Mouse (Mus musculus) lung, embryonic 16.5 days (tissue): ENCODE results near the gene Dleu7. TPM values are rescaled to one million over a fixed set of nuclear protein-coding genes. Genes with fewer than 3 reads are reported as not detected.
A peak's percentile ranks its signal among the peaks of the same experiment; 100 is the strongest.

Experiments
- ATAC-seq: fragments of 200-750 bp; cut with Nextera tagmentation; 2 replicates; pipeline ENCODE4 v1.8.0; 2017; ENCODE audit warnings: low read depth, mild to moderate bottlenecking, moderate library complexity
- H3K27ac ChIP-seq: fragments of 300-500 bp; sonication (generic); 2 replicates; pipeline ENCODE4 v1.5.1; 2014; ENCODE audit warnings: mild to moderate bottlenecking, control low read depth, low read length
- H3K27me3 ChIP-seq: fragments of 300-500 bp; sonication (generic); 2 replicates; pipeline ENCODE4 v1.6.1; 2014; ENCODE audit warnings: low read depth, low read length, mixed read lengths; ENCODE audit not compliant: control insufficient read depth, insufficient read depth
- H3K36me3 ChIP-seq: fragments of 300-500 bp; sonication (generic); 2 replicates; pipeline ENCODE4 v1.6.1; 2014; ENCODE audit warnings: low read length; ENCODE audit not compliant: control insufficient read depth, insufficient read depth
- H3K4me1 ChIP-seq: fragments of 300-500 bp; sonication (generic); replicated peaks from 2 replicates; pipeline ENCODE4 v1.6.1; 2014; ENCODE audit warnings: low read length, mixed read lengths; ENCODE audit not compliant: control insufficient read depth, insufficient read depth
- H3K4me2 ChIP-seq: fragments of 300-500 bp; sonication (generic); 2 replicates; pipeline ENCODE4 v1.6.1; 2014; ENCODE audit warnings: low read depth, low read length, control low read depth
- H3K4me3 ChIP-seq: fragments of 300-500 bp; sonication (generic); 2 replicates; pipeline ENCODE4 v1.5.1; 2014; ENCODE audit warnings: mild to moderate bottlenecking, low read length, control low read depth
- H3K9ac ChIP-seq: fragments of 300-500 bp; sonication (generic); 2 replicates; pipeline ENCODE4 v1.6.1; 2014; ENCODE audit warnings: low read length, control low read depth
- H3K9me3 ChIP-seq: fragments of 300-500 bp; sonication (generic); 2 replicates; pipeline ENCODE4 v1.6.1; 2016; ENCODE audit warnings: low read length; ENCODE audit not compliant: control insufficient read depth
- WGBS: fragments of 180-500 bp; shearing (Covaris S2); extraction: QIAGEN DNeasy Blood & Tissue Kit; methylation state at CpG from one replicate; pipeline ENCODE4 v1.1.7; 2014; 5-methylcytosine and 5-hydroxymethylcytosine counted together
- polyA plus RNA-seq: library from polyadenylated mRNA; unstranded; fragments of >200 nt; fragmentation: Nextera tagmentation; extraction: Ambion mirVana; gene quantifications from 2 replicates; pipeline ENCODE4 v1.2.1, GENCODE M21; 2015

Dleu7 gene
- polyA plus RNA-seq, 1 experiment from 2014 or later: 0.60 TPM

DNA sequence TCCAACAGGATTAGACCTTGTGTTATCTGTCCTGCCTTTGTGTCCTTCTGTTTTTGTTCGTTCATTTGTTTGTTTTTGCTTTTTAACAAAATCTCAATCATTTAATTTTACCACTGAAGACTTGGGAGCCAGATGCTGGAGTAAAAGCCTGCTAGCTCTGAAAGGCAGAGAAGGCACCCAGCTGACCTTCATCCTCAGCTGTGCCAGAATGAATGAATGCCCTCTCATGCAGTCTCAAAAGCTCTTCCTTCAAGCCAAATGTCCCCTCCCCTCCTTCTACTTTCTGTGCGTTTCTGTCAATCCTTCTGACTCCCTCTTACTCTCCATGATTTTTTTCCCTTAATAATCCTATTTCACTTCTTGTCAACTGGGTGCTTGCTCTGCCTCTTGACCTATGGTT lies 34.3 kb upstream of the Dleu7 start:
- H3K9ac ChIP-seq: no peak overlapping the region
- H3K9me3 ChIP-seq: no peaks in the 10 kb centered on the region
- H3K27ac ChIP-seq: no peak overlapping the region
- ATAC-seq: no peak
- WGBS: 11% methylated on average over 2 of the region's 2 CpGs
- H3K4me1 ChIP-seq: peaks cover 18% of the 10 kb centered on the region
- no peak overlapping the region for H3K4me2 ChIP-seq
- no peaks in the 10 kb centered on the region for H3K36me3 ChIP-seq
- H3K4me3 ChIP-seq: no peak overlapping the region
- H3K27me3 ChIP-seq: no peaks in the 10 kb centered on the region

DNA sequence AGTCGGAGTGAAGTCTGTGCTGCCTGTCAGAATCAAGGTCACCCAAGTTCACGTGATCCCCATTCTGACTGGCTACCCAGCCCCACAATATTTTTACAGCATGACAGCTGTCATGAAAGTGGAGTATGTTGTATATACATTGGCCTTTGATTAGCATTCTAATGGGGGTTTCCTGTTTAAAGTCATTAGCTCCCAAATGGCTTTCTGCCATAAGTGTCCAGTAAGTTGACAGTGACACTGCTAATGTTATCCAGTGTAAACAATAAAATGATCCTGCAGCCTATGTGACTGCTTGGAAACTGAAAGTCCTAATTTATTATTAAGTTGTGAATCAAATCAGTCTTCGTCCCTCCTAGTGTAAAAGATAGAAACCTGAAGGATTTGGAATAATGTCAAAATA lies 33.2 kb upstream of the Dleu7 start:
- Histone ChIP-seq H3K27me3 (no peaks in the 10 kb centered on the region), H3K27ac (no peak overlapping the region), H3K4me2 (no peak overlapping the region), H3K4me1 (peaks cover 15% of the 10 kb centered on the region), H3K4me3 (no peak overlapping the region), H3K9me3 (no peaks in the 10 kb centered on the region), H3K36me3 (no peaks in the 10 kb centered on the region), H3K9ac (no peak overlapping the region)
- 34% methylated on average over 3 of the region's 3 CpGs for WGBS
- ATAC-seq: peak; percentile 49

DNA sequence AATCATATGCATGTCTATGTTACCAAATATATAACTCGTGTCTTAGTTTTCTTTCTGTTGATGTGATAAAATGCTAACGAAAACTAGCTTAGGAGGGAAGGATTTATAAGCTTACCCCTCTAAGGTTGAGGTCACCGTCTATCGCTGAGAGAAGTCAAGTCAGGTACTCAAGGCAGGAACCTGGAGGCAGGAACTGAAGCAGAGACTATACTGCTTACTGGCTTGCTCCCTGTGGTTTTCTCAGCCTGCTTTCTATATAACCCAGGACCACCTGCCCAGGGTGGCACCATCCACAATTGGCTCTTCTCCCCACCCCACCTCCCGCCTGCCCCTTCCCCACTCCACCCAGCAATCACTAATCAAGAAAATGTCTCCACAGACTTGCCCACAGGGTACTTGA lies 32.1 kb upstream of the Dleu7 start:
- H3K27ac ChIP-seq: no peak overlapping the region
- no peaks in the 10 kb centered on the region for H3K27me3 ChIP-seq
- H3K4me3 ChIP-seq: no peak overlapping the region
- no peak overlapping the region for H3K9ac ChIP-seq
- 88% methylated on average over 5 of the region's 5 CpGs for WGBS
- H3K4me1 ChIP-seq: peaks cover 15% of the 10 kb centered on the region
- no peaks in the 10 kb centered on the region for H3K36me3 ChIP-seq
- no peaks in the 10 kb centered on the region for H3K9me3 ChIP-seq
- no peak for ATAC-seq
- H3K4me2 ChIP-seq: no peak overlapping the region

DNA sequence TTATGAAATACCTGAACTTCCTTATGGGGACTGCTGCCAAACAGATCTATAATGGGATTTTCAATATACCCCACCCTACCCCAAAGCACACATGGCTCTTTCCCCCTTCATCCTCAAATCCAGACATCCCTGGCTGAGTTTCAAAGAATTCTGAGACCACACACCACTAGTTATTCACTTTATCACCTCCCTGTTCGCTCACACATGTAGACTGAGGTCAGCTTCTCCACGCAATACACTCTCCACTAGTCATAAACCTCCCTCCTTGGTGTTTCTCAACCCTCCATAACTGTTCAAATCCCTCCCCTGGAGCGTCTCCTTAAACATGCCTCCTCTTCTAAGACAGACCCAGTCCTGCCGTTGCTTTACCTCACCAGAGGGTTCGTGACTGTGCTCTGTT lies 30.6 kb upstream of the Dleu7 start:
- H3K4me1 ChIP-seq: peaks cover 15% of the 10 kb centered on the region

GRCm38 (mm10) chr14:62322581-62323344 lies 29.9 kb upstream of the Dleu7 start:
- peaks cover 15% of the 10 kb centered on the region for H3K4me1 ChIP-seq
- no peaks in the 10 kb centered on the region for H3K36me3 ChIP-seq
- H3K9ac ChIP-seq: no peak overlapping the region
- no peaks in the 10 kb centered on the region for H3K9me3 ChIP-seq
- H3K27ac ChIP-seq: no peak overlapping the region
- no peak for ATAC-seq
- no peak overlapping the region for H3K4me2 ChIP-seq
- no peaks in the 10 kb centered on the region for H3K27me3 ChIP-seq
- WGBS: 40% methylated on average over 6 of the region's 6 CpGs
- no peak overlapping the region for H3K4me3 ChIP-seq

More for the DNA sequence above, 30.6 kb upstream of the Dleu7 start:
- 63% methylated on average over 5 of the region's 5 CpGs for WGBS
- H3K36me3 ChIP-seq: no peaks in the 10 kb centered on the region
- H3K9me3 ChIP-seq: no peaks in the 10 kb centered on the region
- no peak for ATAC-seq
- H3K9ac ChIP-seq: no peak overlapping the region
- no peak overlapping the region for H3K4me2 ChIP-seq
- H3K27ac ChIP-seq: no peak overlapping the region
- H3K4me3 ChIP-seq: no peak overlapping the region
- H3K27me3 ChIP-seq: no peaks in the 10 kb centered on the region

DNA sequence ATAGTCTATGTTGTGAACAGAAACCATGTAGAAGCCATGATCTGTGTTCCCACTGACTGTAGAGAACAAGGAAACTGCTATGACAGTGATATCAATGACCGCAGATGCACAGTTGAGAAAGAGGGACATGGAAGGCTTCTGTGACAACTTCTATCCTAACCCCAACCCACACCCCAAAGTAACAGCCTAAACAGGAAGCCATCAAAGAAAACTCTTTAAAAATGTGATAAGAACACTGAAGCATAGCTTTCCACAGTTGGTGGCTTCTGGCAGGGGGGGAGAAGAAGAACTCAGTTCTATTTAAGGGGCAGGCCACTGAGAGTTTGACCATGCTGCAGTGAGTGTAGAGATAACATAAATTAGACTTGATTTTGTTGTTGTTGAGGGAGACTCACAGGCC lies 18.8 kb upstream of the Dleu7 start:
- Histone ChIP-seq H3K27me3 (no peaks in the 10 kb centered on the region), H3K4me3 (no peak overlapping the region), H3K4me1 (no peaks in the 10 kb centered on the region), H3K36me3 (no peaks in the 10 kb centered on the region), H3K9ac (no peak overlapping the region), H3K4me2 (no peak overlapping the region), H3K9me3 (no peaks in the 10 kb centered on the region), H3K27ac (no peak overlapping the region)
- WGBS: 89% methylated on average over 1 of the region's 1 CpGs
- ATAC-seq: no peak

GRCm38 (mm10) chr14:62309026-62309425 lies 16.2 kb upstream of the Dleu7 start:
- no peaks in the 10 kb centered on the region for H3K4me1 ChIP-seq
- H3K9ac ChIP-seq: no peak overlapping the region
- ATAC-seq: no peak
- no peak overlapping the region for H3K4me2 ChIP-seq
- WGBS: 32% methylated on average over 2 of the region's 2 CpGs
- H3K4me3 ChIP-seq: no peak overlapping the region
- H3K36me3 ChIP-seq: no peaks in the 10 kb centered on the region
- no peaks in the 10 kb centered on the region for H3K27me3 ChIP-seq
- H3K27ac ChIP-seq: no peak overlapping the region
- no peaks in the 10 kb centered on the region for H3K9me3 ChIP-seq

- Histone ChIP-seq H3K9ac (no peak overlapping the region), H3K36me3 (no peaks in the 10 kb centered on the region), H3K27ac (no peak overlapping the region), H3K27me3 (no peaks in the 10 kb centered on the region), H3K4me1 (no peaks in the 10 kb centered on the region; the same call in 1 of the 2 replicates), H3K4me3 (no peak overlapping the region), H3K9me3 (no peaks in the 10 kb centered on the region), H3K4me2 (no peak overlapping the region)
- 83% methylated on average over 1 of the region's 1 CpGs for WGBS
- ATAC-seq: no peak
Measured at GRCm38 (mm10) chr14:62307555-62307954, 14.7 kb upstream of the Dleu7 start.

GRCm38 (mm10) chr14:62300031-62300430 lies 7.2 kb upstream of the Dleu7 start:
- no peaks in the 10 kb centered on the region for H3K36me3 ChIP-seq
- 61% methylated on average over 3 of the region's 3 CpGs for WGBS
- H3K9ac ChIP-seq: no peak overlapping the region
- H3K27me3 ChIP-seq: no peaks in the 10 kb centered on the region
- no peak overlapping the region for H3K27ac ChIP-seq
- no peaks in the 10 kb centered on the region for H3K9me3 ChIP-seq
- no peak overlapping the region for H3K4me3 ChIP-seq
- H3K4me2 ChIP-seq: no peak overlapping the region
- peaks cover 3% of the 10 kb centered on the region for H3K4me1 ChIP-seq
- no peak for ATAC-seq
